Mouse (Mus musculus) cerebellum, adult 18-20 months (tissue): ENCODE data around the gene Zswim7.

Experiments used
- DNase-seq, 2 experiments: peaks; one replicate each; pipeline ENCODE4 v3.0.0; 2021

The Zswim7 gene

GRCm38 (mm10) chr11:62251047-62251446 is 30.1 kb downstream of the Zswim7 start:
- DNase-seq = no peak

- DNase-seq = peak; percentile 37 to 45
Observed at GRCm38 (mm10) chr11:62249266-62250037, 31.7 kb downstream of the Zswim7 start.

- DNase-seq = peak; percentile 13 to 34
Observed at GRCm38 (mm10) chr11:62248401-62249244, 32.6 kb downstream of the Zswim7 start, which contains the start of gene Adora2b. Gene Adora2b (plus strand): TSS chr11:62248984.

DNA sequence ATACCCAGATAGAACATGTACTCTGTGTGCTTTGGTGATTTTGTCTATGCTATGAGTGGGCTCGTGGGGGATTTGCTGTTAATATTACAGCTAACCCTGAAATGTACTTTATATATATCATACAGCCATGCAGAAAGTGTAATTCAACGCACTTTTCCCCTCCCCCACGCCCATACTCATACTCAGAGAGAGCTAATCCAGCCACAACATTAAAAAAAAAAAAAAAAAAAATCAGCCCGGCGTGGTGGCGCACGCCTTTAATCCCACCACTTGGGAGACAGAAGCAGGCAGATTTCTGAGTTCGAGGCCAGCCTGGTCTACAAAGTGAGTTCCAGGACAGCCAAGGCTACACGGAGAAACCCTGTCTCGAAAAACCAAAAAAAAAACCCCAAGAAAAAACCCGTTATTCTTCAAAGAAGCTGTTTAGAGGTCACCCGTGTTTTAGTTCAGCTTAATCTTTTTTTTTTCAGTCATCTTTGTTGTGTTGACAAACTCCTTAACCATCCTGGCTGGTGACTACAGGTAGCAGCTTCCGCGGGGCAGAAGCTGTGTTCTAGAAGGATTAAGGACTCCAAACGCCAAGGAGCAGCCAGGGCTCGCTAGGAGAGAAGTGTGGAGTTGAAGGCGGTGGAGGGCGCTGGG is 33.3 kb downstream of the Zswim7 start:
- DNase-seq = no peak

- DNase-seq = no peak
Observed at GRCm38 (mm10) chr11:62244471-62244870, 36.7 kb downstream of the Zswim7 start.

DNA sequence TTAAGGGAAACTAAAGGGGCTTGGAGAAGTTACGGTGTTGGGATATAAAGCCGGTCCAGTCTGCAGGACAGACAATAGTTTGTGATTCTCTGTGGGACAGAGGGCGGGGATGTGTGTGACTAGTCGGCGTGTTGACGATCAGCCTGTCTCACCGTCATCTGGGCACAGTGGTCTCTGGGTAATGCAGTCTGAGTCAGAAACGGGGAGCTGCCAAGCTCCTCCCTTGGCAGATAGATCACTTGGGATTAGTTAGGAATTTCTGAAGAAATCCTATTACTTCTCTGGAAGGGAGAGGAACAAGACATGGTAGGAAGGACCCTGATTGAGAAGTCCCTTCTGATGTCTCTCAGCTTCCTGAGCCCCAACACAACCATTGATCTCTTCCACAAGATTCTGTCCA is 37.3 kb downstream of the Zswim7 start:
- DNase-seq = no peak

DNA sequence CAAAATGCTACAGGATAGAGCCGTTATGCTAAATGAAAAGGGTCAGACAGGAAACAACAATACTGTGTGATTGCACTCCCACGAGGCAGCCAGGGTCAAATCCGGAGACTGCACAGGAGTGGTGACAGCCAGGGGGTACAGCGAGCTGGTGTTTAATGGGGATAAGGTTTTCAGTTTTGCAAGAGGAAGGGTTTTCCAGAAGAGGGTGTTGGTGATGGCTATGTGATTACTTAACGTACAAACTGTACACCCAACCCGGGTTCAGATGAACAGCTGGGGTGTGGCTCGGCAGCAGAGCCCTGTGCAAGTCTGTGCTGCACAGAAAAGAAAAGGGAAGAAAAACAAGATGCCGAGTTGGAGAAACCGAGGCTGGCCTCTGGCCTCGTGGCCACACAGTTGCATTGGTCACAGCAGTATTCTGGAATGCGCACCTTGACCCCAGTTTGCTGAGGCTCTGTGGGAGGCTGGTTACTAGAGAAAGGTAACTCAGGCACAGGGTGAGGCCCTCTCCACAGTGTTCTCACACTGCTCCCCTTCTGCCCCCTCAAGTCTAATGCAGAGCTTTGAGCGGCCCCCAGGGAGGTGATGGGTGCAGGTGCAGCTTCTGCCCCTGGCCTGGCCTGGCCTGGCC is 40.4 kb downstream of the Zswim7 start:
- no peak for DNase-seq

GRCm38 (mm10) chr11:62224797-62225196 is 56.4 kb downstream of the Zswim7 start:
- DNase-seq = no peak

GRCm38 (mm10) chr11:62223962-62224361 is 57.2 kb downstream of the Zswim7 start:
- peak; percentile 26 to 49 for DNase-seq

- DNase-seq = no peak
Observed at GRCm38 (mm10) chr11:62223416-62223815, 57.8 kb downstream of the Zswim7 start.

- no peak for DNase-seq
Observed at GRCm38 (mm10) chr11:62220756-62221510, 60.2 kb downstream of the Zswim7 start.

- DNase-seq = no peak
Observed at GRCm38 (mm10) chr11:62217751-62218150, 63.4 kb downstream of the Zswim7 start.
